Mouse (Mus musculus) adrenal gland (tissue): ENCODE data around the gene Iqgap3.

ENCODE experiments used
- intact Hi-C: fragments of 180-260 bp; cut with DNase I; formaldehyde crosslinking; loops from one replicate; pipeline ENCODE4 v1.15.1; 2025

Iqgap3 gene

DNA sequence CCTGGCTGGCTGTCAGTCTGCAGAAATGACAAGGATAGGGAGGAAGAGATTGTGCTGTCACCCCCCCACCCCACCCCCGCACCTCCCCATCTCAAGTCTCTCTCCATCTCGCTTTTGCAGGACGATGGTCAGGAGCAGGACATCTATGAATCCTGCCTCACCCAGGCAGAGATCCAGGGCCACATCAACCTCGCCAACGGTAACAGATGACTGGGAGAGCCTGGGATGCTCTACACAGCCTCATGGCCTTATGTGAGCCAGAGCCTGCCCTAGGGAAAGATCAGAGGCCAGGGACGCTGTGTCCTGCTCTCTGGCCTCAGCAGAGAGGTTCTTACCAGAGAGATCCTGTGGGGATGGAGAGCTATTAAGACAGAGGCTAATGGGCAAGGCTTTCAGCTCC is 8.8 kb downstream of the Iqgap3 start:
- intact Hi-C loops, result no loop called here

DNA sequence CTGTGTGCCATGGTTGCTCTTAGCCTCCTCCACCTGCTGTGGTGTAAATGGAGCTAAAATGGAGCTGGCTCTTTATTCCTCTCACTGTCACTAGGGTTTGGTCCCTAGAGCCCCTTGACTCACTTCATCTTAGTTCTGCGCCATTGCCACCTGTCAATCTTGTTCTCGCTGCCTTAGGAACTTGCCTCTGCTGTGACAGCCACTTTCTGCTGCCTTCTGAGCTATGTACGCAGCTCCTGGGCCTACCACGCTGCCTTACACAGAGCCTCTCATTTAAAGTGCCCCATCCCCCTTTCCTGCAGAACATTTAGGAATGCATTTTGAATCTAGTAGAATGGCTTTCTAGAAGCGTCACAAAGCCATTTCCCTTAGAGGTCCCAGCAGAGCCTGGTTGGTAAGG is 12.4 kb downstream of the Iqgap3 start:
- intact Hi-C loops, result no loop called here

DNA sequence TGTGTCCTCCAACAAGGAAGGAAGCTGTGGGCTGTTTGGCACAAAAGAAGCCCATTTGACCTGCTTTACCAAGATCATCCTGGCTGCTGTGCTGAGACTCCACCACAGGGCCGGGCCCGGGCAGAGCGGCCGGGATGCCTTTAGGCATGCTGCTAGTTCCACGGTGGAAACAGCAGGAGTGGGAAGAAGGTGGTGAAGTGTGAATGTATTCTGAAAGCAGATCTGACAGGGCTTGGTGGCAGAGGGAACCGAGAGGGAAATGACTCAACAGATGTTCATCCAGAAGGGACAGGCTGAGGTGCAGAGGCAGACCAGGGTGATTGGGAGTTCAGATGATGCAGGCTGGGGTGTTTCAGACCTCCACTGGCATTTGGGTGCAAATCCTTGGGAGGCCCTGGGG is 15.9 kb downstream of the Iqgap3 start:
- intact Hi-C loops, result no loop called here

DNA sequence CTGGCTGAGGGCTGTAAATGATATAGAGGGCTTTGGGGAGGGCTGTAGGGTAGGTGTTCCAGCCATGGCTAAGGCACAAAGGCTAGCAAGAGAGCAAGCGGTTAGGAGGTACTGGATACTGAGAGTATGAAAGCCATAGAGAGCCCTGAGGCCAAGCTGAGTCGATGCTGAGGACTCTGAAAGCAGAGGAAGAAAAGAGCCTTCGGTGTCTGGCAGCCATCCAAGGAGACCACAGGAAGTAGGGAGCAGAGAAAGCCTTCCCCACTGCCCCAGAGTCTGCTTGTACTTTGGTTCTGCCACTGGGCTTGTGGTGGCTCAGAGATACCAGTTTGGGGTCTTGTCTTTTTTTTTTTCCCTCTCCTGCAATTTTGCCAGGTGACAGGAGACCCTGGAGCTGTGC is 18.5 kb downstream of the Iqgap3 start:
- intact Hi-C loops, result no loop called here

DNA sequence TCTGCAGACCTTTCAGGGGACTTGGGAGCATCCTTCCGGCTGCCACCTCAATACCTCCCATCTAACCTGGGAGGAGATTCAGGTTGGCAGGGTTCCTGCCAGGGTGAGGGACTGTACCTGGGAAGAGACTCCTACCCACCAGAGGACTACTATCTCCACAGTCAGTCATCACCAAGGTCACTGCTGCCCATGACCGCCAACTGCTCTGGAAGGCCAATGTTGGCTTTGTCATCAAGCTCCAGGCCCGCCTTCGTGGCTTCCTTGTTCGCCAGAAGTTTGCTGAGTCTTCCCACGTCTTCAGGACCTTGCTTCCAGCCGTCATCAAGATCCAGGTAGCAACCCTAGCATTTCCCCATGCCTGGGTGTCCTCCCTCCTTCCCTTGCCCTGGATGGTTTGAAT is 20.0 kb downstream of the Iqgap3 start:
- intact Hi-C loops, result no loop called here

DNA sequence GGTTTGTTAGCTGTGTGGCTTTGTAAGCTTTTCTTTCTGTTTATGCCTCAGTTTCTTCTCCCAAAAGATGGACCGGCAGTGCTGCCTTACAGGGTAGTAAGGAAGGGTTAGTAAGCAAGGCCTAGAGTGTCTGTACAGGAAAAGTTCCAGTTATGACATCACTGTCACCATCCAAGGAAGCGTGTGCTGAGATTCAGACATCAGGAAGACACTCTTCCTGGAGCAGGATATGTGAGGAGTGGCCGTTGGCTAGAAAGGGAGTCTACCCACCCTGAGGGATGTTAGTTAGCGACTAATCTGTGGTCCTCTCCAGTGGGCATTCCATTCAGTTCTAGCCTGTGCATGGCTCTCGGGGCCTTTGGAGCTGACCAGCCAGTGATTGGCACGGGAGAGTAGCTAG is 20.4 kb downstream of the Iqgap3 start:
- intact Hi-C loops, result no loop called here

DNA sequence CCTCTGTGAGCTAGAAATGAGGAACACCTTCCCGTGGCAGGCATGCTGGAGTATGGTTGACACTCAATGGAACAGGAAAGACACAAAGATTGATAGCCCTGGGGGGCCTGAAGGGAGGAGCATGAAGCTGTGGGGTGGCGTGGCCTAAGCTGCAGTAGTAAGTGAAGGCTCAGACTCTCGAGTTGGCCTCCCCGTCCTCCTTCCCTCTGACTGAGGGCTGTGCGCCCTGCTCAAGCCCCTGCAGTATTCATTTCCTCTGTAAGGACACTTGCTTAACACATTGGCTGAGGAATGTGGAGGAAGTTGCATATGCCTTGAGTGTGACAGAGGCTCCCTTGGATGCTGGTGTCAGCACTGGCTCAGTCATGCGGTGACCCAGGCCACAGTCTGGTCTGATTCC is 20.8 kb downstream of the Iqgap3 start:
- intact Hi-C loops, result no loop called here

DNA sequence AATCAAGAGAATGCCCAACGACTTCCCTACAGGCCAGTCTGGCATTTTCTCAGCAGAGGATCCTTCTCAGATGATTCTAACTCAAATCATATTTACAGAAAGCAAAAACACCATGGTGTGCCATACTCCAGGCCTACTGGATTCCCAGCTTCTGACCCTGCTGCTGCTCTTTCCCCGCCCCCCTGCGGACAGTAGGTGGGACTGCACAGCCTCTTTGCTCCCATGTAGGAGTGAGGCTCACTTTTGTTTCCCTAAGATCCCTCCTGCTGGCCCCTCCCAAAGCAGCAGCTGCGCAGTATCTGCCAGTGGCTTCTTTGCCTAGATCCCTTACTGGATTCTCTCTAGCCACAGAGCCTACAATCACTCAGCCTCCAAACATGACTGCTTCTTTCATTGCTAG is 24.4 kb downstream of the Iqgap3 start:
- intact Hi-C loops, result no loop called here

DNA sequence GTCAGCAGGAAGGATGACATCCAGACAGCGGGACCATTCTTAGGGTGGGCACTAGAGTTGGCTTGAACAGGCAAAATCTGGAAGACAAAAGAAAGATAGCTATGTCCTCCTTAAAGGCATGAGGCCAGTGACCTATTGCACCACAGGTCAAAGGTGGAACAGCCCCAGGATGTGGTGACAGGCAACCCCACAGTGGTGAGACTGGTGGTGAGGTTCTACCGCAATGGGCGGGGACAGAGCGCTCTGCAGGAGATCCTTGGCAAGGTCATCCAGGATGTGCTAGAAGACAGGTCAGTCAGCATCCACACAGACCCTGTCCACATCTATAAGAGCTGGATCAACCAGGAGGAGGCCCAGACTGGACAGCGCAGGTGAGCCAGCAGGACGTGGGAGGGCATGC is 27.4 kb downstream of the Iqgap3 start:
- intact Hi-C loops, result no loop called here

DNA sequence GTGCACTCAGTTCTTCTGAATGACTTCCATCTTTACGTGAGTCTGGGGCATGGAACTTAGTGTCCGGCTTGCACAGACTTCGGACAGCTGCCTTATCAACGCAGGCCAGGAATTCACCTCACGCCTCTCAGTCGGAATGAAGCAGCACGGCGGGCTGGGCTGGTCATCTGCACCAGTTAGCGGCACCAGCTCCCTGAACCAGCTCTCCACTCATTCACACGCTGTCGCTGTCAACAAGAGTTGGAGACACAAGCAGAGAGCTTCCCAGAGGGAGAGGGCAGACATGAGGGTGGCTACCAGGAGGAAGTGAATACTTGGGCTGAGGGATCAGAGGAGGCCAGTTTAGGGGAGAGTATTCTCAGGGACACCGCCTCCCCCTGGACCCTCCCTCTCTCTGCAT is 32.6 kb downstream of the Iqgap3 start:
- intact Hi-C loops, result no loop called here

DNA sequence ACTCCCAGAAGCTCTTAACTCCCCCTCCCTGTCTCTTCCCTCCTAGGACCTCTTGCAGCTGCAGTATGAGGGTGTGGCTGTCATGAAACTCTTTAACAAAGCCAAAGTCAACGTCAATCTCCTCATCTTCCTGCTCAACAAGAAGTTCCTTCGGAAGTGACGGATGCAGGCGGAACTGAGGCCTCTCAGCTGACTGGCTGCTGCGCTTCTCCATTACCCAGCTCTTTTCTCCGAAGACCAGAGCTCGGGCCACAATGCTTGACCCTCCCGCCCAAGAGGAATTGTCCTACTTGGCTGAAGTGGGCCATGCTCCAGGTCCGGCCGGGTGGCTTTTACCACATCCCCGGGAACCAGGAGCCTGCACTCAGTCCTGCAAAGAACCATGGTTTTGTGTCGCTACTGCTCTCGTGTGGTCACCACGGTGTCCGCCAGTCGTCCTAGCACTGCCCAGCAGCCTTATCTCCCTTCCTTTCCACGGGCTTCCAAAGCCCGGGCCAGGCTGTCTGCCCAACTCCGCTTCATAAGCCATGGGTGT is 38.4 kb downstream of the Iqgap3 start:
- intact Hi-C loops, result no loop called here

DNA sequence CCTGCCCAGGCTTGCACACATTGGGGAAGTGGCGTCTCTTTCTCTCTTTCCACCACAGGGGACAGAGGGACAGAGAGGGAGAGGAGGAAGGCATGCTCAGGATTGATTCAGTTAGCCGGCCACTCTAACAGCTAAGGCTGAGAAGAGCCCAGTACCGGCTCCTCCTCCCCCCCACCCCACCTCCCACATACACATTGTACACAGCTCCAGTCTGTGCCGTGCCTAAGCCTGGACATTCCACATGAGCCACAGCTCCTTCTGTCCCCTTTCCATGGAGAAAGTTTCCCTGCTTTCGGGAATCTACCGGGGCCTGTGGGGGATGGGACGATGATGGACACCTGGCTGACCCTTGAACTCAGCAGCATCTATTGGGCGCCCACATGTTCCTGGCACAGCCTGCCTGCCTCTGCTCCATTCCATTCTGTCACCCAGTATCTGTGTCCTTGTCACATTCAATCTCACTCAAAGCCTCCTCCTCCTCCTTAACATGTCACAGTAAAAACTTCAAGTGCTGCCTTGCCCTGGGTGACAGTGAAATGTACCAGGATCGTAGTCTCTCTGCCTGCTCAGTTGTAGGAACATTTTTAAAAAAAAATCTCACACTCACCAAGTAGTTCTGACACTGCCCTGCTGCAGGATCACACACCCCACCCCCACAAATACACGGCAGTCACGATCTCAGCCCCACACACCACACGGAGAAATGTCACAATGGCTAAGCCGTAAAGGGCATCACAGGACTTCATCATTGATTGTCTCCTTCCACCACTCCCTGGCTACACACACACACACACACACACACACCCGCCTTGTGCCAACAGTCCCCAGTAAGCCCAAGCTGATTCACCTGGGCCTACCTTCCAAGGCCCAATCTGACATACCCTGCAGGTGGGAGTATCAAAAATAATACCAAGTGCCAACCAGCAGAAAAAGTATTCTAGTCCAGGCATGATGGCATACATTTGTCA is 39.7 kb downstream of the Iqgap3 start:
- intact Hi-C loops, result no loop called here

DNA sequence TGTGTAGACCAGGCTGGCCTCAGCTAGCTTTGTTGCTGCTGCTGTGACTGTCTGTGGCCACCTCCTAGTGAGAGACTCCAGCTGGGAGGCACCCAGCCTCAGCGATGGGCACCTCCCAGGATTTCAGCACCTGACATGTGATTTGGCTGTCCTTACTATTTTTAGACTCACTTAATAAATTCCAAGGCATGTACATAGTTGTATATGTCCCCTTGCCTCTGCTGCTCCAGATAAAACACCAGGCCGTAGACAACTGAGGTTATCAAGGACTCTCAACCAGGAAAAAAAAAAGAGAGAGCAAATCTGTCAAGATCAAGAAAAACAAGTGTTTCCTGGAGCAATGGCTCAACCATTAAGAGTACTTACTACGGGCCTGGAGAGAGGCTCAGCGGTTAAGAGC is 43.4 kb downstream of the Iqgap3 start:
- intact Hi-C loops, result no loop called here

DNA sequence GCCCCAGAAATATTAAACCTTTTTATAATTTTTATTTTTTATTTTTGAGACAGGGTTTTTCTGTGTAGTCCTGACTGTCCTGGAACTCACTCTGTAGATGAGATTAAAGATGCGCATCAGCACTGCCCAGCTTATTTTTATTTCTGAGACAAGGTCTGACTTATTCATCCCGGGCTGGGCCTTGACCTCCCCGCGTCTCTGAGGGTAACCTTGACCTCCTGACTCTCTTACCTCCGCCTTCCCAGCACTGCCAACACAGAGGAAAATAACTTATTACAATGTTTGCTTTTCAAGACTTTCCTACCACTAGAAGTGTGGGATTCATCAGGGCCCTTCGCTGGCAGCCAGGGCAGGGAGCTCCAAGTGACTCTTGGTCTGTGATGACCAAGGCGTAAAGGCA is 44.4 kb downstream of the Iqgap3 start:
- intact Hi-C loops, result no loop called here

DNA sequence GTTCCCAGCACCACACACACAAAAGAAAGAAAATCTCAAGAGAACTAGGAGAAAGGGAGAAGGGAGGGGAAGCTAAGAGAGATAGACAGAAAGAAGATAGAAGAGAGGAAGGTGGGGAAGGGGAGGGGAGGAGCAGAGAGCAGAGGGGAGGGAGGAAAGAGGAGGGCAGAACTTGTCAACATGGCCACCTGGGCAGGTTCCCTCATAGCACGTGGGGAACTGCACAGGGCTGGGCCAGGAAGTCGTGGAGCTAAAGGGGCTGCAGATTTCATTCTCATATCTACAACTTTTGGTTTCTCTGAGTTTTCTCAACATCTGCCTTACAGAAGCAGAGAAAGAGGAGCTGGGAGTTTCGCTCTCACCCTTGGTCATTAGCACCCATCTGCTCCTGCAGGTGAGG is 45.9 kb downstream of the Iqgap3 start:
- intact Hi-C loops, result no loop called here

DNA sequence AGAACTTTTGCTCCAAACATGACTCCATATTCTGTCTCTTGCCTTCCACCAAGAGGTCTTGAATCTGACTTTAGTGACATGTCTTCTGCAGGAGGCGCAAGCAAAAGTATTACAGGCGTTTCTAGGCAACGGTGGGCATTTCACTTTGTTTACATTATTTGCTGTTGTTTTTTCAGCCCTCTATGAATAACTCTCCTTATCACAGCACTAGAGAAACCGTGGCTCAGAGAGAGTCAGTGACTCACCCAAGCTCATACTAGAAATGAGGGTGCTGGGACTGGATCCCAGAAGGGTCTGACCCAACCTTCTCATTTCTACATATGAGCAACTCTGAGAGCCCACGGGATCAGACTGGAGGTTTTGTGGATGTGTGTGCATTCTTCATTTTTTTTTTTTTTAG is 46.3 kb downstream of the Iqgap3 start:
- intact Hi-C loops, result no loop called here

DNA sequence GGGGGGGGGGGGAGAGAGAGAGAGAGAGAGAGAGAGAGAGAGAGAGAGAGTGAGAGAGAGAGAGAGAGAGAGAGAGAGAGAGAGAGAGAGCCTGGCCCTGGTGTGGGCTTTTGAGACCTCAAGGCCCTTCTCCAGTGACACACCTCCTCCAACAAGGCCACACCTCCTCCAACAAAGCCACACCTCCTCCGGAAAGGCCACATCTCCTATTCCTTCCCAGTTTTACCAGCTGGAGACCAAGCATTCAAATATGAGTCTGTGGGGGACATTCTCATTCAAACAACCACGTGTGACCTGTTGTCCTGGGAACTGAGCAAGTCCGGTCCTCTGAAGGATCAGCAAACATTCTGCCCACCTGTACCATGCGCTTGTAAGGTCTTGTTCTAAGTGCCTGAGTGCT is 47.2 kb downstream of the Iqgap3 start:
- intact Hi-C loops, result no loop called here

DNA sequence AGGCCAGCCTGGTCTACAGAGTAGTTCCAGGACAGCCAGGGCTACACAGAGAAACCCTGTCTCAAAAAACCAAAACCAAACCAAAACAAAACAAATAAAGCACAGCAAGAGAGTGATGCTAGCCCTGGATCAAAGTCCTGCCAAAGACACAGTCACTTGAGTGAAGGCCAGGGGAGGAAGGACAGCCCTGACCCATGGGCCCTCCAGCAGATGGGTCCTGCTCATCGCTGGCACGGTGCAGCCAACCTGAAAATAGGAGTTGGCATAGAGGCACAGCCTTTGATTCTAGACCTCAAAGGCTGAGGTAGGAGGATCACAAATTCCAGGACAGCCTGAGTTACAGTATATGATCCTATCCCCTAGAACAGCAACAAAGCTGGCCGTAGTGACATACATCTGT is 49.3 kb downstream of the Iqgap3 start:
- intact Hi-C loops, result loop anchor here (5.0 kb wide), 1 partner anchor 44 kb away; no protein-coding TSS in a partner anchor

DNA sequence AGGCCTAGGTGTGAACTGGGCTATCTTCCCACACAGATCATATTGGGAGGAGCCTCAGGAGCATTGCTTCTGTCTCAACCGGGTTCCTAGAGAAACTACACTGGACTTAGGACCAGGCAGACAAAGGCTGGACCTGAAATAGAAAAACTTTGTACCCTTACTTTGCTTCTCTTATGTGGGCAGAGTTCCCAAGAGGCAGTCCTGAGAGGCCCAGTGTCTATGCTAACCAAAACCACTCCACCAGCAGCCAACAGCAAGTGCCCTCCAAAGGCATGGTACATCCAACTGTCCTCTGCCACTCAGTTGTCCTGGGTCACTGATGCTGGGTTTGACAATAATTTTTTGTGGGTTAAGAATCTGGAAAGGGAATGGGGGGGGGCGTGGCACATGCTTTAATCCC is 50.7 kb downstream of the Iqgap3 start:
- intact Hi-C loops, result loop anchor here (5.0 kb wide), 1 partner anchor 45 kb away; no protein-coding TSS in a partner anchor

DNA sequence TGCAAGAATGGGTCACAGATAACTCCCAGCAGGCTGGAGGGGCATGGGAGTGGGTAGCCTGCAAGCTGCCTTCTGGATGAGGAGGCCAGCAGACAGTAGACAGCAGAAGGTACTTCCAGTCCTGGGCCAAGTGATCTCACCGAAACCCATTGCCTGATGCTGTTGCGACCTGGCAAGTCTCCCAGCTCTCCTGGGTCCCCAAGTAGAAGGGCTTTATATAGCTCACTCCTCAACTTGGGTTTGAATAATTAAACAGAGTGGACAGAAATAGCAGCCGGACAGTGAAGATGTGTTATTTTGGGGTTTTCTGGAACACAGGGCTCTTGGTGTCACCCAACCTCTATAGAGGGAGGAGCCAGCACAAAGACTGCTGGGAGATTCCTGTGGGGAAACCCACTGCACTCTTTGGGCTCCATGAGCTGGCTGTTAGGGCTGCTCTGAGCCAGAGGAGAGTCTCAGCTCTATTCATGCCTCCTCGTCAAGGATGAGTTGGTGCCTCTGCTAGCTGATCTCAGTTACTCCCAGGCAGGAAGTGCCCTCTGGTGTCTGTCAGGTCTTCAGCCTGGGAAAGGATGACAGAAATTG is 51.5 kb downstream of the Iqgap3 start:
- intact Hi-C loops, result loop anchor here (5.0 kb wide), 1 partner anchor 46 kb away; no protein-coding TSS in a partner anchor

DNA sequence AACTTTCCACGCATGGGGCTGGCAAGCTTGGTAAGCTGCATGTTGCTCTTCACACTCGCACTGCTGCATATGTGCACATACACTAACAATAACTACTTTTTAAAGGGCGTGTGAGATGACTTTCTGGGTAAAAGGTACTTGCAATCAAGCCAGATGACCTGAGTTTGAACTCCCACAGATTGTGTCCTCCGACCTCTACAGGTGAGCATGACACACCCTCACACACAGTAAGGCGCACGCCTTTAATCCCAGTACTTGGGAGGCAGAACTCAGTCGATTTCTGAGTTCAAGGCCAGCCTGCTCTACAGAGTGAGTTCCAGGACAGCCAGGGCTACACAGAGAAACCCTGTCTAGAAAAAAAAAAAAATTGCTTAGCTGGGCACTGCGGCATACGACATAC is 54.6 kb downstream of the Iqgap3 start:
- intact Hi-C loops, result loop anchor here (5.0 kb wide), 1 partner anchor 36 kb away; no protein-coding TSS in a partner anchor

DNA sequence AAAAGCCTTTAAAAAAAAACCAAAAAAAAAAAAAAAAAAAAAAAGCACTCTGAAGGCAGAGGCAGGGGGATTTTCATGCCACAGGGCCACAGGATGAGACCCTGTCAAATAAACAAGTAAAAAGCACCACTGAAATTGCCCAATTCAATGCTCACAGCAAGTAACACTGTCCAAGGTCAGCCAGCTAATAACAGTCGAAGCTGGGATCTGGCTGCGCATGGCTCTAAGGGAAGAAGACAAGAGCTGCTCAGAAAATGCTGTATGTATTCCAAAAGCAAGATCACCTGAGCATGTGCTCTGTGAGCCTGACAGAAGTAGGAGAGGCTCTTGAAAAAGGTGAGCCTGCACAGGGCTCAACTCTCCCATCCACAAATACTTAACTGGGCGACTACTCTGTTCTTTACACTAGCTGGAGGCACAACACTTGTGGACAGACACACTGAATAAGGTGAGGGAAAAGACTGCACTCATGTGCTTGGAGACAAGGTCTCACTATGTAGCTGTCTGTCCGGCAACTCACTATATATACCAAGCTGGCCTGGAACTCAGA is 55.2 kb downstream of the Iqgap3 start:
- intact Hi-C loops, result loop anchor here (5.0 kb wide), 1 partner anchor 35 kb away; no protein-coding TSS in a partner anchor
